Mouse (Mus musculus) limb, embryonic 13.5 days (tissue): ENCODE results near the gene Foxn3. TPM values are rescaled to one million over a fixed set of nuclear protein-coding genes. Genes with fewer than 3 reads are reported as not detected.

ENCODE experiments used
- ATAC-seq: fragments of 200-750 bp; cut with Nextera tagmentation; 2 replicates; pipeline ENCODE4 v1.8.0; 2017; ENCODE audit warnings: low read depth, moderate number of reproducible peaks, moderate TSS enrichment; ENCODE audit not compliant: low FRiP score
- H3K27ac ChIP-seq: fragments of 300-500 bp; sonication (generic); 2 replicates; pipeline ENCODE4 v1.5.1; 2015; ENCODE audit warnings: inconsistent platforms, mild to moderate bottlenecking, moderate library complexity
- H3K27me3 ChIP-seq: fragments of 300-500 bp; sonication (generic); 2 replicates; pipeline ENCODE4 v1.6.1; 2015; ENCODE audit warnings: mild to moderate bottlenecking, inconsistent platforms
- H3K36me3 ChIP-seq: fragments of 300-500 bp; sonication (generic); 2 replicates; pipeline ENCODE4 v1.6.1; 2015; ENCODE audit warnings: inconsistent platforms, mild to moderate bottlenecking, moderate library complexity
- H3K4me1 ChIP-seq: fragments of 300-500 bp; sonication (generic); 2 replicates; pipeline ENCODE4 v1.6.1; 2015; ENCODE audit warnings: inconsistent platforms
- H3K4me2 ChIP-seq: fragments of 300-500 bp; sonication (generic); replicated peaks from 2 replicates; pipeline ENCODE4 v1.6.1; 2015; ENCODE audit warnings: inconsistent platforms, mild to moderate bottlenecking, moderate library complexity
- H3K4me3 ChIP-seq: fragments of 300-500 bp; sonication (generic); 2 replicates; pipeline ENCODE4 v1.5.1; 2015; ENCODE audit warnings: moderate library complexity, mild to moderate bottlenecking, inconsistent platforms
- H3K9ac ChIP-seq: fragments of 300-500 bp; sonication (generic); 2 replicates; pipeline ENCODE4 v1.6.1; 2015; ENCODE audit warnings: mild to moderate bottlenecking, inconsistent platforms
- H3K9me3 ChIP-seq: fragments of 300-500 bp; sonication (generic); 2 replicates; pipeline ENCODE4 v1.6.1; 2016; ENCODE audit warnings: inconsistent platforms
- WGBS: fragments of 180-500 bp; shearing (Covaris S2); methylation state at CpG from one replicate; pipeline ENCODE4 v1.1.7; 2015; 5-methylcytosine and 5-hydroxymethylcytosine counted together
- polyA plus RNA-seq: library from polyadenylated mRNA; unstranded; fragments of >200 nt; fragmentation: Nextera tagmentation; extraction: Ambion mirVana; gene quantifications from 2 replicates; pipeline ENCODE4 v1.2.1, GENCODE M21; 2015

Gene Foxn3
- polyA plus RNA-seq, 1 experiment from 2014 or later: 130 TPM

GRCm38 (mm10) chr12:99227313-99227952 is 335.9 kb downstream of the Foxn3 start:
- Histone ChIP-seq H3K4me3 (no peak overlapping the region), H3K9ac (no peak overlapping the region), H3K27me3 (no peaks in the 10 kb centered on the region), H3K9me3 (no peaks in the 10 kb centered on the region), H3K4me1 (peaks cover 33% of the 10 kb centered on the region), H3K27ac (no peak overlapping the region), H3K4me2 (no peak overlapping the region), H3K36me3 (no peaks in the 10 kb centered on the region)
- no peak for ATAC-seq
- WGBS: 86% methylated on average over 6 of the region's 6 CpGs

GRCm38 (mm10) chr12:99224863-99225603 is 338.3 kb downstream of the Foxn3 start:
- WGBS: 56% methylated on average over 13 of the region's 13 CpGs
- Histone ChIP-seq H3K4me1 (peaks cover 40% of the 10 kb centered on the region), H3K9me3 (no peaks in the 10 kb centered on the region), H3K9ac (no peak overlapping the region), H3K4me3 (no peak overlapping the region), H3K27ac (peak overlapping the region; percentile 33; the same call in 1 of the 2 replicates), H3K36me3 (no peaks in the 10 kb centered on the region), H3K27me3 (no peaks in the 10 kb centered on the region), H3K4me2 (no peak overlapping the region)
- no peak for ATAC-seq

- H3K4me1 ChIP-seq: peaks cover 54% of the 10 kb centered on the region
- WGBS: 62% methylated on average over 15 of the region's 15 CpGs
- H3K36me3 ChIP-seq: peaks cover 10% of the 10 kb centered on the region
Observed at GRCm38 (mm10) chr12:99221087-99221846, 342.1 kb downstream of the Foxn3 start.

GRCm38 (mm10) chr12:99220333-99220732 is 343.0 kb downstream of the Foxn3 start:
- ATAC-seq: no peak
- Histone ChIP-seq H3K27me3 (no peaks in the 10 kb centered on the region), H3K4me2 (no peak overlapping the region), H3K4me1 (peaks cover 55% of the 10 kb centered on the region), H3K27ac (no peak overlapping the region), H3K9me3 (no peaks in the 10 kb centered on the region), H3K9ac (no peak overlapping the region), H3K36me3 (peaks cover 10% of the 10 kb centered on the region), H3K4me3 (no peak overlapping the region)
- 26% methylated on average over 8 of the region's 8 CpGs for whole genome bisulfite sequencing

More at GRCm38 (mm10) chr12:99221087-99221846, 342.1 kb downstream of the Foxn3 start:
- Histone ChIP-seq H3K4me3 (no peak overlapping the region), H3K27ac (no peak overlapping the region), H3K4me2 (no peak overlapping the region), H3K27me3 (no peaks in the 10 kb centered on the region), H3K9ac (no peak overlapping the region), H3K9me3 (no peaks in the 10 kb centered on the region)
- no peak for ATAC-seq

GRCm38 (mm10) chr12:99219812-99220211 is 343.6 kb downstream of the Foxn3 start:
- WGBS: 76% methylated on average over 5 of the region's 5 CpGs
- Histone ChIP-seq H3K4me3 (no peak overlapping the region), H3K27me3 (no peaks in the 10 kb centered on the region), H3K4me1 (peaks cover 54% of the 10 kb centered on the region), H3K9me3 (no peaks in the 10 kb centered on the region), H3K4me2 (no peak overlapping the region), H3K9ac (no peak overlapping the region), H3K36me3 (peaks cover 10% of the 10 kb centered on the region), H3K27ac (no peak overlapping the region)
- no peak for ATAC-seq

- ATAC-seq: no peak
- no peaks in the 10 kb centered on the region for H3K9me3 ChIP-seq
- 88% methylated on average over 7 of the region's 7 CpGs for WGBS
- peaks cover 12% of the 10 kb centered on the region for H3K36me3 ChIP-seq
- H3K27ac ChIP-seq: no peak overlapping the region
- H3K4me2 ChIP-seq: no peak overlapping the region
- H3K27me3 ChIP-seq: no peaks in the 10 kb centered on the region
- no peak overlapping the region for H3K9ac ChIP-seq
- H3K4me3 ChIP-seq: no peak overlapping the region
- peaks cover 59% of the 10 kb centered on the region for H3K4me1 ChIP-seq
Observed at GRCm38 (mm10) chr12:99217145-99217698, 346.2 kb downstream of the Foxn3 start.

GRCm38 (mm10) chr12:99216341-99216761 is 347.0 kb downstream of the Foxn3 start:
- Histone ChIP-seq H3K4me3 (no peak overlapping the region), H3K36me3 (peaks cover 12% of the 10 kb centered on the region), H3K27me3 (no peaks in the 10 kb centered on the region), H3K27ac (no peak overlapping the region), H3K4me1 (peaks cover 51% of the 10 kb centered on the region), H3K9ac (no peak overlapping the region), H3K4me2 (no peak overlapping the region; the same call in 1 of the 2 replicates), H3K9me3 (no peaks in the 10 kb centered on the region)
- 45% methylated on average over 5 of the region's 5 CpGs for WGBS
- no peak for ATAC-seq

- Histone ChIP-seq H3K4me3 (no peak overlapping the region), H3K4me1 (peaks cover 45% of the 10 kb centered on the region), H3K36me3 (peaks cover 12% of the 10 kb centered on the region), H3K27ac (no peak overlapping the region), H3K27me3 (no peaks in the 10 kb centered on the region), H3K9ac (no peak overlapping the region), H3K9me3 (no peaks in the 10 kb centered on the region), H3K4me2 (no peak overlapping the region)
- no peak; the same call in 1 of the 2 replicates for ATAC-seq
- 70% methylated on average over 11 of the region's 11 CpGs for WGBS
Observed at GRCm38 (mm10) chr12:99215521-99216255, 347.7 kb downstream of the Foxn3 start.

- 68% methylated on average over 5 of the region's 5 CpGs for WGBS
- H3K9ac ChIP-seq: no peak overlapping the region
- no peak overlapping the region for H3K4me2 ChIP-seq
- no peak for ATAC-seq
- H3K4me3 ChIP-seq: no peak overlapping the region
- H3K27ac ChIP-seq: no peak overlapping the region
- H3K9me3 ChIP-seq: no peaks in the 10 kb centered on the region
- H3K36me3 ChIP-seq: peaks cover 9% of the 10 kb centered on the region
- H3K27me3 ChIP-seq: no peaks in the 10 kb centered on the region
- H3K4me1 ChIP-seq: peaks cover 41% of the 10 kb centered on the region
Observed at GRCm38 (mm10) chr12:99214098-99214497, 349.3 kb downstream of the Foxn3 start.

GRCm38 (mm10) chr12:99213218-99213617 is 350.2 kb downstream of the Foxn3 start:
- Histone ChIP-seq H3K9me3 (no peaks in the 10 kb centered on the region), H3K27me3 (no peaks in the 10 kb centered on the region), H3K4me2 (no peak overlapping the region), H3K27ac (no peak overlapping the region), H3K4me1 (peaks cover 41% of the 10 kb centered on the region), H3K4me3 (no peak overlapping the region), H3K36me3 (0 out of 2 replicates have a peak, but pooled peaks cover 5% of the 10 kb centered on the region), H3K9ac (no peak overlapping the region)
- 90% methylated on average over 12 of the region's 12 CpGs for WGBS
- no peak for ATAC-seq

GRCm38 (mm10) chr12:99209801-99210200 is 353.6 kb downstream of the Foxn3 start:
- H3K4me1 ChIP-seq: peaks cover 14% of the 10 kb centered on the region
- H3K27ac ChIP-seq: no peak overlapping the region
- H3K4me3 ChIP-seq: no peak overlapping the region
- peaks cover 17% of the 10 kb centered on the region for H3K36me3 ChIP-seq
- H3K27me3 ChIP-seq: no peaks in the 10 kb centered on the region
- ATAC-seq: no peak
- H3K9ac ChIP-seq: no peak overlapping the region
- WGBS: 89% methylated on average over 8 of the region's 8 CpGs
- no peaks in the 10 kb centered on the region for H3K9me3 ChIP-seq
- no peak overlapping the region for H3K4me2 ChIP-seq
